Comparison of ENCODE assay signal across 9 mouse cellular contexts in the genomic region with DNA sequence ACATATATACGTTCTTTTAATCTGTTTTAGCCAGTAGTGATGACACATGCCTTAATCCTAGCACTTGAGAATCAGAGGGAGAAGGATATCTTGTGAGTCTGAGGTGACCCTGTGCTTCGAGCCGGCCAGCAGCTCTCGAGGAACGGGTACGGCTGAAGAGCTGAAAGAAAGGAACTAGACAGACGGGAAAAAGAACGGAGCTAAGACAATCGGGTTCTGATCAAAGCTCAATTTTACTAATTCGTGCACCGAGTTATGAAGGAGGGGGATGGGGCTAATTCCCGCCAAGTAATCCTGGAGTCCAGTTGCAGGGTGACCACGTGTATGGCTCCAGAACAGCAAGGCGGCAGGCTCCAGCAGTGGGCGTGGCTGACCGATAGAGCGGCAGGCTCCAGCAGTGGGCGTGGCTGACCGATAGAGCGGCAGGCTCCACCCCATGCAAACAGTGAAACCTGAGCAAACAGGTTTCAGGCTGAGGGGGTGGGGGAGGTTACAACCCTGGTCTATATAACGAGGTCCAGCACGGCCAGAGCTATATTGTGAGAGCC. TPM values are rescaled to one million over a fixed set of nuclear protein-coding genes. Genes with fewer than 3 reads are reported as not detected.
A peak's percentile ranks its signal among the peaks of the same experiment; 100 is the strongest.
DNase-seq lines count a peak whose midpoint lies in the region; ATAC-seq lines count a peak whose summit lies in the region.
"Not testable (repeated sequence)": the region's sequence is repeated elsewhere in the genome, so short reads cannot be mapped to it uniquely, and the experiment has no call there.
"Had no signal": no experiment of that assay in that cellular context is flagged by ENCODE, and none has a peak within 500 bp of the region (broad histone marks: within the 10 kb centered on the region; RNA-seq: fewer than 3 reads in every experiment).

No protein-coding gene starts in this region.

- WGBS in forebrain, embryonic 11.5 days = 7% methylated on average over 22 of the region's 22 CpGs
- WGBS in heart, embryonic 15.5 days = 4% methylated on average over 22 of the region's 22 CpGs
- 8% methylated on average over 22 of the region's 22 CpGs for WGBS in liver, embryonic 16.5 days (ENCODE audit: insufficient replicate concordance)

- not testable (repeated sequence) for H3K4me1 ChIP-seq in forebrain, embryonic 11.5 days (replicated peaks; ENCODE audit: control insufficient read depth, insufficient read depth, low read length); heart, embryonic 15.5 days (replicated peaks)
- H3K4me1 ChIP-seq in liver, embryonic 16.5 days (ENCODE audit: control insufficient read depth, low read depth, low read length) = peaks cover 20% of the 10 kb centered on the region

- 0 out of 2 replicates have a peak, but pooled peaks have one; percentile 39 for ATAC-seq in forebrain, embryonic 11.5 days (replicated peaks; ENCODE audit: low FRiP score)
- peak; percentile 74 for ATAC-seq in heart, embryonic 15.5 days (replicated peaks; ENCODE audit: insufficient number of reproducible peaks, insufficient read depth, low FRiP score, low read depth)
- ATAC-seq in liver, embryonic 16.5 days (ENCODE audit: low read depth) = peak; percentile 89
- ATAC-seq in monocyte, adult 5-6 weeks (replicated peaks; ENCODE audit: insufficient number of reproducible peaks, low FRiP score, low TSS enrichment, poor library complexity, severe bottlenecking) = peak; percentile 61; the same call in 1 of the 2 replicates

- H3K9ac ChIP-seq in forebrain, embryonic 11.5 days (ENCODE audit: low read length) = peak overlapping the region; percentile 43; the same call in 1 of the 2 replicates
- not testable (repeated sequence) for H3K9ac ChIP-seq in heart, embryonic 15.5 days; liver, embryonic 16.5 days (ENCODE audit: low read depth, low read length)

- H3K36me3 ChIP-seq in forebrain, embryonic 11.5 days (ENCODE audit: control insufficient read depth, insufficient read depth, low read length); heart, embryonic 15.5 days; liver, embryonic 16.5 days (ENCODE audit: control insufficient read depth, insufficient read depth): not testable (repeated sequence)

- DNase-seq in adrenal gland, adult 8-10 months = peak; percentile 60
- DNase-seq in forebrain, embryonic 11.5 days (ENCODE audit: low spot score) = peak; percentile 82
- DNase-seq in kidney, adult 8-10 months = peak; percentile 77 to 79
- DNase-seq in spleen, postnatal 14 days (ENCODE audit: low spot score in 2 of 2) = peak; percentile 63 to 64
- peak; percentile 81 for DNase-seq in yolk sac, embryonic 10.5 days (ENCODE audit: low spot score)

- not testable (repeated sequence) for H3K4me3 ChIP-seq in forebrain, embryonic 11.5 days (ENCODE audit: low read depth, low read length)
- H3K4me3 ChIP-seq in heart, embryonic 15.5 days = peak overlapping the region; percentile 41
- H3K4me3 ChIP-seq in liver, embryonic 16.5 days (ENCODE audit: low read depth, low read length) = peak overlapping the region; percentile 30

- H3K4me2 ChIP-seq in forebrain, embryonic 11.5 days (ENCODE audit: low read depth, low read length, severe bottlenecking) = peak overlapping the region; percentile 38; the same call in 1 of the 2 replicates
- H3K4me2 ChIP-seq in heart, embryonic 15.5 days = peak overlapping the region; percentile 68
- peak overlapping the region; percentile 54 for H3K4me2 ChIP-seq in liver, embryonic 16.5 days (ENCODE audit: low read depth, low read length)

- not testable (repeated sequence) for H3K9me3 ChIP-seq in forebrain, embryonic 11.5 days (ENCODE audit: control insufficient read depth, low read length); heart, embryonic 15.5 days (replicated peaks); liver, embryonic 16.5 days (replicated peaks; ENCODE audit: control insufficient read depth, low read length)

- H3K27me3 ChIP-seq in forebrain, embryonic 11.5 days (ENCODE audit: control insufficient read depth, insufficient read depth, low read length); heart, embryonic 15.5 days; liver, embryonic 16.5 days (ENCODE audit: control insufficient read depth, insufficient read depth, low read depth, low read length): not testable (repeated sequence)

- H3K27ac ChIP-seq in forebrain, embryonic 11.5 days (ENCODE audit: low read depth, low read length); heart, embryonic 15.5 days: not testable (repeated sequence)
- H3K27ac ChIP-seq in liver, embryonic 16.5 days (ENCODE audit: low read length) = peak overlapping the region; percentile 55; the same call in 1 of the 2 replicates

RNA-seq across cellular contexts. Expression of a gene that starts 8.7 kb away (rescaled TPM):
- total RNA-seq in adrenal gland, adult 8-10 months (2022) = under 1 TPM in 1 of 4 experiments, not detected in 3; 0.34 TPM
- 1.5 and 3.4 TPM in 2 replicates for polyA plus RNA-seq in forebrain, embryonic 11.5 days (2014; fragmentation: Nextera tagmentation; extraction: Ambion mirVana)
- polyA plus RNA-seq in heart, embryonic 15.5 days (2015; fragmentation: Nextera tagmentation; extraction: Ambion mirVana) = 1.1 and 1.3 TPM in 2 replicates
- 0.39 and 0.77 TPM in 2 replicates for polyA plus RNA-seq in liver, embryonic 16.5 days (2015; fragmentation: Nextera tagmentation; extraction: Ambion mirVana)
- 0.19 to 0.43 TPM in 2 of 3 replicates, not detected in the other for total RNA-seq in monocyte, adult 5-6 weeks (2017)
- total RNA-seq: heart, adult 8-10 months had no signal

RNA-seq across cellular contexts. Expression of a gene that starts 16.9 kb away (rescaled TPM):
- total RNA-seq in adrenal gland, adult 8-10 months (2022) = 10 to 100 TPM; 24.8 to 34.4 (median 28.9) TPM
- 10.2 and 10.3 TPM in 2 replicates for polyA plus RNA-seq in forebrain, embryonic 11.5 days (2014; fragmentation: Nextera tagmentation; extraction: Ambion mirVana)
- polyA plus RNA-seq in heart, embryonic 15.5 days (2015; fragmentation: Nextera tagmentation; extraction: Ambion mirVana) = 8.9 and 10.3 TPM in 2 replicates
- 5.9 and 6.6 TPM in 2 replicates for polyA plus RNA-seq in liver, embryonic 16.5 days (2015; fragmentation: Nextera tagmentation; extraction: Ambion mirVana)
- 7.1 to 12.2 TPM (median 7.6 TPM) in 3 replicates for total RNA-seq in monocyte, adult 5-6 weeks (2017)

RNA-seq across cellular contexts. Expression of a gene that starts 17.0 kb away (rescaled TPM):
- total RNA-seq in adrenal gland, adult 8-10 months (2022) = 100 to 1,000 TPM; 163 to 268 (median 222) TPM
- 193 and 194 TPM in 2 replicates for polyA plus RNA-seq in forebrain, embryonic 11.5 days (2014; fragmentation: Nextera tagmentation; extraction: Ambion mirVana)
- 104 and 107 TPM in 2 replicates for polyA plus RNA-seq in heart, embryonic 15.5 days (2015; fragmentation: Nextera tagmentation; extraction: Ambion mirVana)
- 59.2 and 59.4 TPM in 2 replicates for polyA plus RNA-seq in liver, embryonic 16.5 days (2015; fragmentation: Nextera tagmentation; extraction: Ambion mirVana)
- 172 to 282 TPM (median 279 TPM) in 3 replicates for total RNA-seq in monocyte, adult 5-6 weeks (2017)

RNA-seq across cellular contexts. Expression of a gene that starts 49.3 kb away (rescaled TPM):
- 100 to 1,000 TPM; 150 to 165 (median 155) TPM for total RNA-seq in adrenal gland, adult 8-10 months (2022)
- polyA plus RNA-seq in forebrain, embryonic 11.5 days (2014; fragmentation: Nextera tagmentation; extraction: Ambion mirVana) = 510 and 536 TPM in 2 replicates
- 324 and 354 TPM in 2 replicates for polyA plus RNA-seq in heart, embryonic 15.5 days (2015; fragmentation: Nextera tagmentation; extraction: Ambion mirVana)
- 189 and 239 TPM in 2 replicates for polyA plus RNA-seq in liver, embryonic 16.5 days (2015; fragmentation: Nextera tagmentation; extraction: Ambion mirVana)
- 121 to 126 TPM (median 122 TPM) in 3 replicates for total RNA-seq in monocyte, adult 5-6 weeks (2017)

RNA-seq across cellular contexts. Expression of a gene that starts 56.2 kb away (rescaled TPM):
- 100 to 1,000 TPM in 2 of 4 experiments, 10 to 100 TPM in 2; 70.7 to 112 (median 90.9) TPM for total RNA-seq in adrenal gland, adult 8-10 months (2022)
- 105 TPM in 2 replicates for polyA plus RNA-seq in forebrain, embryonic 11.5 days (2014; fragmentation: Nextera tagmentation; extraction: Ambion mirVana)
- polyA plus RNA-seq in heart, embryonic 15.5 days (2015; fragmentation: Nextera tagmentation; extraction: Ambion mirVana) = 47.8 and 60.5 TPM in 2 replicates
- polyA plus RNA-seq in liver, embryonic 16.5 days (2015; fragmentation: Nextera tagmentation; extraction: Ambion mirVana) = 36.2 and 38.3 TPM in 2 replicates
- total RNA-seq in monocyte, adult 5-6 weeks (2017) = 43.5 to 45.1 TPM (median 44.4 TPM) in 3 replicates

Comparison
In these comparisons a context has a peak if more than half of its experiments do, and no peak if none do; other contexts are left out.
1. ATAC-seq: peak in every context shown above with its lines; median percentile 89 in liver, embryonic 16.5 days; 74 in heart, embryonic 15.5 days; 61 in monocyte, adult 5-6 weeks; 39 in forebrain, embryonic 11.5 days.